Mouse (Mus musculus) lung, postnatal 0 days (tissue): ENCODE measurements around the gene Ipo8. TPM values are rescaled to one million over a fixed set of nuclear protein-coding genes. Genes with fewer than 3 reads are reported as not detected.

Source experiments
- ATAC-seq: fragments of 200-750 bp; cut with Nextera tagmentation; 2 replicates; pipeline ENCODE4 v1.8.0; 2017; ENCODE audit warnings: moderate library complexity
- DNase-seq: peaks from one replicate; pipeline ENCODE4 v3.0.0-alpha.2; 2016; ENCODE audit warnings: low spot score
- H3K27ac ChIP-seq: fragments of 300-500 bp; sonication (generic); 2 replicates; pipeline ENCODE4 v1.5.1; 2014; ENCODE audit warnings: antibody characterized with exemption, mild to moderate bottlenecking, low read length, mixed read lengths
- H3K27me3 ChIP-seq: fragments of 300-500 bp; sonication (generic); replicated peaks from 2 replicates; pipeline ENCODE4 v1.6.1; 2014; ENCODE audit warnings: low read length, mixed read lengths; ENCODE audit not compliant: insufficient read depth
- H3K36me3 ChIP-seq: fragments of 300-500 bp; sonication (generic); 2 replicates; pipeline ENCODE4 v1.6.1; 2014; ENCODE audit warnings: low read length, mixed read lengths; ENCODE audit not compliant: insufficient read depth
- H3K4me1 ChIP-seq: fragments of 300-500 bp; sonication (generic); 2 replicates; pipeline ENCODE4 v1.6.1; 2014; ENCODE audit warnings: antibody characterized with exemption, low read depth, low read length, mixed read lengths; ENCODE audit not compliant: insufficient read depth
- H3K4me2 ChIP-seq: fragments of 300-500 bp; sonication (generic); replicated peaks from 2 replicates; pipeline ENCODE4 v1.6.1; 2014; ENCODE audit warnings: low read depth, mild to moderate bottlenecking, low read length, moderate library complexity, mixed read lengths
- H3K4me3 ChIP-seq: fragments of 300-500 bp; sonication (generic); 2 replicates; pipeline ENCODE4 v1.5.1; 2014; ENCODE audit warnings: low read depth, low read length
- H3K9ac ChIP-seq: fragments of 300-500 bp; sonication (generic); replicated peaks from 2 replicates; pipeline ENCODE4 v1.6.1; 2014; ENCODE audit warnings: low read depth, mild to moderate bottlenecking
- H3K9me3 ChIP-seq: fragments of 300-500 bp; sonication (generic); 2 replicates; pipeline ENCODE4 v1.6.1; 2016; ENCODE audit warnings: low read length, mixed read lengths
- CTCF ChIP-seq: IDR thresholded peaks from 2 replicates; pipeline ENCODE4 v1.5.1; 2016; ENCODE audit warnings: antibody characterized with exemption, mild to moderate bottlenecking
- EP300 ChIP-seq: IDR thresholded peaks from 2 replicates; pipeline ENCODE4 v1.6.1; 2016; ENCODE audit warnings: antibody characterized with exemption, mild to moderate bottlenecking, control low read depth
- WGBS: fragments of 180-500 bp; shearing (Covaris S2); extraction: QIAGEN DNeasy Blood & Tissue Kit; methylation state at CpG from one replicate; pipeline ENCODE4 v1.1.7; 2014; 5-methylcytosine and 5-hydroxymethylcytosine counted together
- polyA plus RNA-seq: library from polyadenylated mRNA; unstranded; fragments of >200 nt; fragmentation: Nextera tagmentation; extraction: Ambion mirVana; gene quantifications from 2 replicates; pipeline ENCODE4 v1.2.1, GENCODE M21; 2015

Ipo8 gene
- polyA plus RNA-seq, 1 experiment from 2014 or later: 11.9 TPM

DNA sequence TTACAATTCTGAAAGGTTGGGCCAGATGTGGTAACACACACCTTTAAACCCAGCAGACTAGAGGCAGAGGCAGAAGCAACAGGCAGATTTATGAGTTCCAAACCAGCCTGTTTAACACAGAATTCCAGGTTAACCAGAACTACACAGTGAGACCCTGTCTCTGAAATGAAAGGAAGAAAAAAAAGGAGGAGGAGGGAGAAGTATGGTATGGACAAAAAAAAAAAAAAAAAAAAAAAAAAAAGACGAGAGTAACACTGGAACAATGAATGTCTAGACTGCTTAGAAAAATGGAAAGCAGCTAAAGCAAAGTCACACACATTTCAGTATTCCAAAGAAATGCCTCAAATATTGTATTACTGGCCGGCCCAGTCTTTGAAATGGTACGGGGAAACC, 916 bp downstream of the Ipo8 start:
- H3K4me1 ChIP-seq: peaks cover 4% of the 10 kb centered on the region; the same call in 1 of the 2 replicates
- peak overlapping the region; percentile 83 for H3K4me2 ChIP-seq
- no peaks in the 10 kb centered on the region for H3K9me3 ChIP-seq
- no peak overlapping the region for H3K27ac ChIP-seq
- 0% methylated on average over 2 of the region's 3 CpGs for WGBS
- ATAC-seq (no peak), DNase-seq (no peak)
- H3K4me3 ChIP-seq: peak overlapping the region; percentile 96
- H3K27me3 ChIP-seq: no peaks in the 10 kb centered on the region
- no peaks in the 10 kb centered on the region for H3K36me3 ChIP-seq
- H3K9ac ChIP-seq: peak overlapping the region; percentile 50
- no peak for TF ChIP-seq CTCF
- TF ChIP-seq EP300: no peak

GRCm38 (mm10) chr6:148826119-148826518, 5.1 kb downstream of the Ipo8 start:
- ATAC-seq (no peak), DNase-seq (no peak)
- Histone ChIP-seq H3K27ac (no peak overlapping the region), H3K9ac (no peak overlapping the region), H3K4me2 (no peak overlapping the region), H3K4me1 (peaks cover 4% of the 10 kb centered on the region; the same call in 1 of the 2 replicates), H3K9me3 (no peaks in the 10 kb centered on the region), H3K27me3 (no peaks in the 10 kb centered on the region), H3K36me3 (no peaks in the 10 kb centered on the region), H3K4me3 (no peak overlapping the region)
- TF ChIP-seq CTCF: no peak
- TF ChIP-seq EP300: no peak
- 77% methylated on average over 4 of the region's 4 CpGs for WGBS

DNA sequence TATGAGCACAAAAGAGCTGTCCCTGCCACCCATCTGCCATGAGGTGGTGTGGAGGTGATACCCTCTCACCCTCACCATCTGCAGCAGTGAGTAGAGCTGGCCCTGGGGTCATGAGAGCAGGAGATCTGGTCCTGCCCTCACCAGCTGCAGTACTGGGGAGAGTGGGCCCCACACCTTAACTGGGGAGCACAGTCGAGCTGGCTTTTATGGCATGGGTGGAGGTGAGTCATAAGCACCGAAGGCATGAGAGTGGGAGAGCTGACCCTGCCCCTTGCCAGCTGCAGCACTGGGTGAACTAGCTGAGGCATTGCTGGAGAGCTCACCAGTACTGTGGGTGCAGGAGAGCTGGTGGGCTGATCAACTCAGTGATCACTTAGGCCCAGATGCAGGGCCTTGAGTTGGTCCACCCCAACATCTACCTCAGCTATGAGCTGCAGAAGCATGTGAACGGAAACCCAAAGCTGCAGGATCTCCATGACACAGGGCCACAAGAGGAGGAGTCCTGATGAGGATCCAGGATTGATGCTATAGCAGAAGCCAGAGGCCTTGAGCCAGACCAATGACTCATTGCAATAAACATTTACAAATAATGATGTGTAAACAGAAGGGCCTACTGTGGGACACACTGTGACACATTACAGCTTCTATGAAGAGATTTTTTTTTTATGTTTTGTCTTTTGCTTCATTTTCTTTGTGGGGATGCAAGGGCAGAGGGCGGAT, 12.5 kb downstream of the Ipo8 start:
- H3K27me3 ChIP-seq: no peaks in the 10 kb centered on the region
- H3K36me3 ChIP-seq: peaks cover 13% of the 10 kb centered on the region; the same call in 1 of the 2 replicates
- no peaks in the 10 kb centered on the region for H3K9me3 ChIP-seq
- no peak overlapping the region for H3K27ac ChIP-seq
- H3K4me1 ChIP-seq: no peaks in the 10 kb centered on the region
- 76% methylated on average over 4 of the region's 4 CpGs for WGBS
- TF ChIP-seq CTCF (no peak), EP300 (peak; percentile 44; the same call in 1 of the 2 replicates)
- H3K4me2 ChIP-seq: no peak overlapping the region
- ATAC-seq (peak; percentile 83), DNase-seq (peak; percentile 43)
- no peak overlapping the region for H3K9ac ChIP-seq
- H3K4me3 ChIP-seq: no peak overlapping the region

DNA sequence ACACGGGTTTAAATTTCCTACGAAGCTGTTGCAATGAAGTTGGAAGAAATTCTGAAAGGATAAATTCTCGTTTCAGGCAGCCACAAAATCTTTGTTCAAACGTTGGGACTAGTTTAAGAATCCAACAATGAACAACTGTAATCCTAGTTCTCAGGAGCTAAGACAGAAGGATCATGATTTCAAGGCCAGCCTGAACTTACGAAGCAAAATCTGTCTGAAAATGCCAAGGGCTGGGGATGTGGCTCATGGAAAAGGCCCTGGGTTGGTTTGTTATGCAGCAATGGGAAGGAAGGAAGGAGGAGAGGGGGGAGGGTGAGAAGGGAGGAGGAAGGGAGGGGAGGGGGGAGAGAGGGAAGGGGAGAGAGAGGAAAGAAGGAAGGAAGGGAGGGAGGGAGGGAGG, 14.5 kb downstream of the Ipo8 start:
- H3K9ac ChIP-seq: no peak overlapping the region
- DNase-seq (no peak), ATAC-seq (no peak)
- TF ChIP-seq EP300: no peak
- TF ChIP-seq CTCF: no peak
- H3K4me3 ChIP-seq: no peak overlapping the region
- WGBS: 80% methylated on average over 5 of the region's 5 CpGs
- H3K4me2 ChIP-seq: no peak overlapping the region
- H3K4me1 ChIP-seq: no peaks in the 10 kb centered on the region
- H3K36me3 ChIP-seq: peaks cover 14% of the 10 kb centered on the region; the same call in 1 of the 2 replicates
- H3K9me3 ChIP-seq: no peaks in the 10 kb centered on the region
- H3K27me3 ChIP-seq: no peaks in the 10 kb centered on the region
- no peak overlapping the region for H3K27ac ChIP-seq

DNA sequence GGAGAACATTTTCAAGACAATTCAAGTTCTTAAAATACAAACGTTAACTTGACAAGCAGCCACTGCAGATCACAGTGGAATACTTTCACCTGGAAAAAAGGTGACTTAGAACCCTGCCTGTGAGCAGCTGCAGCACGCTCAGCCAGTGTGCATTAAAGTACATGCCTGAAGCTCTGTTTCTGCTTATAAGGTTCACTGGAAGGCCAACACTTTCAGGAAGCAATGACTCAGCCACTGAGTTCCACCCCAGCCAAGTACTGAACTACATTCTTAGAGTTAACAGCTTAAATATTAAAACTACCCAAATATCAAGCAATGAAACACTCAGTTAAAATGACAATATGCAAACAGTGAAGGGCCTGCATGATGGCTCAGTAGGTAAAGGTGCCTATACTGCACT, 20.1 kb downstream of the Ipo8 start:
- Histone ChIP-seq H3K4me3 (no peak overlapping the region), H3K9me3 (no peaks in the 10 kb centered on the region), H3K36me3 (peaks cover 29% of the 10 kb centered on the region), H3K9ac (no peak overlapping the region), H3K4me2 (no peak overlapping the region), H3K27ac (no peak overlapping the region), H3K27me3 (no peaks in the 10 kb centered on the region), H3K4me1 (no peaks in the 10 kb centered on the region)
- DNase-seq: no peak
- no peak for ATAC-seq
- WGBS: 81% methylated on average over 2 of the region's 2 CpGs
- no peak for TF ChIP-seq EP300
- TF ChIP-seq CTCF: no peak

DNA sequence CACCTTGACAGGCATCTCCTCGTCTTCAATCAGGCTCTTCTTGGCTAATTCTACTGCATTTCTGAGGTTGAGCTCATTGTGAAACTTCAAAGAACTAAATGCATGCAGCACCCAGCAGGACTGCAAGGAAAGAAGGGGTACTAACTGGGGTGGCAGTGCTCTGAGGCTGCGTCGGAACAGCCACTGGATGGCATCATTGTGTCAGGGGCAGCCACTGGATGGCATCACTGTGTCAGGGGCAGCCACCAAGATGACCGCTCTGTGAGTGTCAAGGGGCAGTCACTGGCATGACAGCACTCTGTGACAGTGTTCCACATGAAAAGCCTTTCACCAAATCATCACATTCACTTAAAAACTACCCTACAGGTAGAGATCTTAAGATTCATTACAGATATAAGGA, 31.5 kb downstream of the Ipo8 start:
- Histone ChIP-seq H3K36me3 (peaks cover 36% of the 10 kb centered on the region), H3K4me1 (no peaks in the 10 kb centered on the region), H3K9me3 (no peaks in the 10 kb centered on the region), H3K27ac (no peak overlapping the region), H3K9ac (no peak overlapping the region), H3K4me2 (no peak overlapping the region), H3K27me3 (no peaks in the 10 kb centered on the region), H3K4me3 (no peak overlapping the region)
- peak; percentile 47 for TF ChIP-seq CTCF
- TF ChIP-seq EP300: no peak
- 79% methylated on average over 4 of the region's 4 CpGs for WGBS
- ATAC-seq (no peak), DNase-seq (no peak)
